Mouse (Mus musculus) kidney, adult 9 months (tissue): ENCODE measurements at regions not wholly inside any gene's neighbourhood (a gene's known extent, or its start where the extent isn't known, plus 50 kb on each side); places are given as distances from the start of the nearest gene placed in this dataset.
"Not testable (repeated sequence)": the region's sequence is repeated elsewhere in the genome, so short reads cannot be mapped to it uniquely, and the experiment has no call there.

ENCODE experiments used
- DNase-seq: peaks from one replicate; pipeline ENCODE4 v3.0.0; 2022

DNA sequence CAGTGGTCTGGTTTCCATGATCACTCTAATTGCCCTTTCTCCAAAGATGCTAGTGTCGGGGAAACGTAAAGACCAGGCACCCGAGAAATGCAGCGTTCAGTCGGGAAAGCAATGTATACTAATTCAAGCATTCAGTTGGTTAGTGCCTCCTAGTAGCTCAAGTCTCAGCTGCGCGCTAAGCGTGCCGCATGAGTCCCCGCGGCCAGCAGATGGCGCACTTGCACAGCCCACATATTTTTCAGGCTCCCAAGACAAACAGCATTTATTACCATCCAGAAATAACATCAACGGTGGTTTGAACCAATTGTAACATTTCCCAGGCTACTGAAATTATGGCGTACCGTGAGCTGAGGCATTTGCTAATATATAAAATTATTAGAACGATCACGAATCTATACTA lies 222.3 kb downstream of the Brms1l start:
- peak; percentile 69 for DNase-seq

DNA sequence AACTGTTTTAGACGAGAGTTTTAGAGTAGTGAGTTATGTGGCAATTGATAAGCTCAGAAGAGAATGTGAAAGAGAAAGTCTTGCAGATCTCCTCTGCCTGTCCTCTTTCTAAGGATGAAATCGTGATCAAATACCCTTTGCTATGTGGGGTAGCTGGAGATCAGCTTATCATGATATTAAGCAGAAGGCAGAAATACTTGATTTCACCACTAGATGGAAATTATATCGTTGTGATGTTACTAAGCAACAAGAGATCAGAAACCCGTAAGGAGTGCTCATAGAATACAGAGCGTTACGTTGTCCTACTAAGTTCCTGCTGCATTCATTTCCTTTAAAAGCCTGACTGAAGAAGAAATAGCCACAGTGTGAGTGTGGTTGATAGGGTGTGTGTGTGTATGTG lies 219.3 kb downstream of the Brms1l start:
- no peak for DNase-seq

DNA sequence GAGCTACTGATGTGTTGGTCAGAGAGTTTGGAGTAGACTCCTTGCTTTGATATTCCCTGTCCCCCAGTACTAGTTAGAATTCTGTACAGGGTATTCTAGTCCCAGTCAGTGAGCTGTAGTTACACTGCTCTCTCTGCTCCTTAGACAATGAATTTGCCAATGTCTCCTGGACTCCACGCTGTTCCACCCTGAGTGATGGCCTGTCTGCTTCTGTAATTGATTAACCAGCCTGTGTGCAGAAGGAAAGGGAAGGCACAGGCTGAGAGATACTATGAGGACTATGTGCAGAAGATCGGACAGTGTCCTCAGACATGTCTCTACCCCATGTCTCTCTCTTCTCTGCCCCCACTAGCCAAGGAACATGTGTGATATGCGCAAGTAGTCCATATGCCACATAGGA lies 209.9 kb downstream of the Brms1l start:
- DNase-seq = peak; percentile 21

DNA sequence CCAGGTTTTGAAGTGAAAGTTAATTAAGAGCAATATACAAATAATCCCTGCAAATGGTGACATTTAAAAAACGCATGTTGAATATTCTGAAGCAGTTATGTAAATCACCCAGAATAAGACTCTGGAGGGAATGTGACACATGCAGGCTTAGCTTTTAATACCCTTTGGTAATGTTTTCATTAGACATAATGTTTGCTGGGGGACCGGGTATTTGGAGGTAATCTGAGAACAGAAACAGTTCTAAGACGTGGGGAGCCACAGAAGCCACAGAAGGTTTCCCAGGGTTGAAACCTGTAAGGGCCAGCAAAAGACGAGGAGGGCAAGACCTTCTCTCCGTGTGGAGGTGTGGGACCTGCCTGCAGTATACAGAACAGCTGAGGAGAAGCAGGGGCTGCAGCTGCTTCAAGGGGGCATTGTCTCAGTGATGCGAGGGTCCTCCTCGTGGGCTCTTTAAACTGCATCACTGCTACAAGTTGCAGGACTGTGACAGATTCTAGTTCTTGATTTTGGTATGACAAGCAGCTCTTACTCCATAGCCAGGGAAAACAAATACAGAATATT lies 184.9 kb downstream of the Brms1l start:
- no peak for DNase-seq

DNA sequence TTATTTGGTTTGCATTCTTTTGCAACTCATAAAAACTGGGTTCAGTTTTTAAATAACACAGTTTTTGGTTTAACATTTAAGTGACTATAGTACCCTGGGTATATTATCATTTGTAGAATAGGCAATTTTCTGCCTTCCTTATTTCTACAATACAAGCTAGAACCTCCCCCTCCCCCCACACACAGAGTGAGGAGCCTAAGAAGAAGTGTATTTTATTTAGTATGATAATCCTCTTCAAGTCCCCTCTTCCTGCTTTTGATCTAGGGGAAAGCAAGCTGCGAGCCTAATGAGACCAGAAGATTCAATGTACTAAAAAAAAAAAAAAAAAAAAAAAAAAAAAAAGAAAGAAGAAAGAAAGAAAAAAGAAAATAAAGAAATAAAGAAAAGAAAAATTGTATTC lies 184.4 kb downstream of the Brms1l start:
- no peak for DNase-seq

- DNase-seq = no peak
These were observed 173.9 kb downstream of the Brms1l start for GRCm38 (mm10) chr12:56009976-56010375.

GRCm38 (mm10) chr12:56005846-56006245 lies 169.7 kb downstream of the Brms1l start:
- no peak for DNase-seq

DNA sequence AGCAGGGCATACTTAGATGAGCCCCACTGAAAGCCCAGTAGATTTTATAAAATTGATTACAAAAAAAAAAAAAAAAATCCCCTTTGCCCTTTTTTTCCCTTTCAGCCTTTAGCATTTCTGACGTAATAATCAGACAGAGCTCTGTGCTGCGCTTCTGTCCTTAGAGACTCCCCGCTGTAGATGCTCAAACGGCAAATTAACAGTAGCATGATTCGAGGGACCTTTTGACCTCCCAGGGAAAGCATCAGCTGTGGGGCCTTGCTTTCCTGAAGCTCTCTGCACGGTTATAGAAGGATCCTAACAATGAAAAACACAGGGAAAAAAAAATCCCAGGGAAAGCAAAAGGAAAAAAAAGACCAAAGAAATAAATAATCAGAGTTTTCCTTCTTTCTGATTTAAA lies 169.2 kb downstream of the Brms1l start:
- DNase-seq = no peak

GRCm38 (mm10) chr12:56004479-56004878 lies 168.4 kb downstream of the Brms1l start:
- no peak for DNase-seq

DNA sequence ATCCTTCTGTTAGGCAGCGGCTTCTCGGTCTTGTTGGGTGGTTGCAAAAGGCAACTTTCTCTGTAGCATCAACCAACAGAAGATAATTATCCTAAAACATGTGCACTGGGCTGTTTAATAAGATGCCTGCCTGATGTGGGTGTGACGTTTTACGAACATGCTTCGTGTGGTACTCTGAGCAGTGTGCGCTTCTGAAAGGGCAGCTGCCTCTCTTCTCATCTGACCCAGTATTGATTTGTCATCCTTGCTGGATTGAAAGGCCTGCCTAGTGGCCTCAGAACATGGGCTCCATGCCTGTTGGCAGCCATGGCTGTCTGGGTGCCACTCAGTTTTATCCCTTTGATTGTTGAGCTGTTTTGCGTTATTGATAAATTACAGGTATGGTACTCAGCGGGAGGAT lies 167.4 kb downstream of the Brms1l start:
- DNase-seq = no peak

DNA sequence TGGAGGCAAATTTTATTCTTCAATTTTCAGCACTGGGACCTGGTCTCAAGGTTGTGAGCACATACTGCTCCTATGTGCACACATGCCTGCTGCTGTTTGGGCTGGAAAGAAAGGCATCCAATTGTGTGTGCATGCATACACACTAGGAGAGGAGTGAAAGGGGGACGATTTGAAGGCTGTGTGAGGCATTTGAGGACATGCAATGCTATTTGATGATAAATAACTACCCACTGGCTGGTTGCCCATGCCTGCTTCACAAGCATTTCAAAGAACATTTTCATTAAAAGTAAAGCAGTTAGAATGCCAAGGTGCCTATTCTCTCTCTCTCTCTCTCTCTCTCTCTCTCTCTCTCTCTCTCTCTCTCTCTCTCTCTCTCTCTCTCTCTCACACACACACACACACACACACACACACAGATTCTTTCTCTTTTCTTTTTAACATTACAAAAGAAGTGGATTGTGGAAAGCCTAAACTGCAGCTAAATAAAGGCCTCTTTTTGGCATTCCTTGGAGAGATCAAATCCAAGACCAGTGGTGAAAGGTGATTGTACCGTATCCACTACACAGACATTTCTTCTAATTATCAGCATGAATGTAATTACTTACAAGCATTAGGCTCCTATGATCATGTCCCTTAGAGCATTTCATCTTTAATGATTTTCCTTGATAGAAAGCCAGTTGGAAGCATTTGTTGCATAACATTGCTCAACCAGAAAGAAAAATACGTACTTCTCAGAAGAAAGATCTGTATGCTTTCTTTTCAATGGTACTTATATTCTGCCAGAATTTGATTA lies 160.7 kb downstream of the Brms1l start:
- DNase-seq = no peak

- no peak for DNase-seq
These were observed 147.6 kb downstream of the Brms1l start for GRCm38 (mm10) chr12:55983565-55984351.

GRCm38 (mm10) chr12:55983128-55983527 lies 147.0 kb downstream of the Brms1l start:
- DNase-seq = no peak

DNA sequence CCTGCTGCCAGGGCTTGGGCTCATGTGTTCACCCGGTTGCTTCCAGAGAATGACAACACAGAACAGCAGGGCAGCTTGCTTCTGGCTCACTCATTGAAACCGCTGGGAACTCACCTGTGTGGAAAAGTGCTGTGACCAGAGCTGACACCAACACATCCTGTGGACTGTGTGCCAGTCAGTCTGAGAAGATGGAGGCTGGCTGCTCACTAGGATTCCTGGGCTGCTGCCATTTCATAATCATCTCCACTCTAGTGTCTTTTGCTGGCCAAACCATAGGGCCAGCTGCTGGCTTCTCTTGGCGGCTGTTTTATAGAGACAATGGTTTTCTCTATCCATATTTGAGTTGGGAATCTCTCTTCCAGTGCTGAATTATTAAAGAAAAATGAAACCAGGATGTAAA lies 138.1 kb downstream of the Brms1l start:
- no peak for DNase-seq

DNA sequence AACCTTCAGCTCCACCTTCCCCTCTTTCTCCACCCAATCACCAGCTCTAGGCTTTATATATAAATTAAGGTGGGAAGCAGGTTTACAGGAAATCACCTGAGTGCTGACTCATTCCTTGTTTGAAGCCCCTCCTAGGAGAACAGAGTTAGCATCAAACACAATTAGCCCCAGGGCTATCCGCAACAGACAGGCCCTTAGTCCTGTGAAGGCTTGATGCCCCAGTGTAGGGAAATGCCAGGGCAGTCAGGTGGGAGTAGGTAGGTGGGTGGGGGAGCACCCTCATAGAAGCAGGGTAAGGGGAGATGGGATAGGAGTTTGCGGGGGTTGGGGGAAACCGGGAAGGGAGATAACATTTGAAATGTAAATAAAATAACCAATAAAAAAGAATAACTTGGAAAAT lies 123.2 kb downstream of the Brms1l start:
- DNase-seq = not testable (repeated sequence)

- DNase-seq = no peak
These were observed 104.4 kb downstream of the Brms1l start for GRCm38 (mm10) chr12:55940566-55940965.

DNA sequence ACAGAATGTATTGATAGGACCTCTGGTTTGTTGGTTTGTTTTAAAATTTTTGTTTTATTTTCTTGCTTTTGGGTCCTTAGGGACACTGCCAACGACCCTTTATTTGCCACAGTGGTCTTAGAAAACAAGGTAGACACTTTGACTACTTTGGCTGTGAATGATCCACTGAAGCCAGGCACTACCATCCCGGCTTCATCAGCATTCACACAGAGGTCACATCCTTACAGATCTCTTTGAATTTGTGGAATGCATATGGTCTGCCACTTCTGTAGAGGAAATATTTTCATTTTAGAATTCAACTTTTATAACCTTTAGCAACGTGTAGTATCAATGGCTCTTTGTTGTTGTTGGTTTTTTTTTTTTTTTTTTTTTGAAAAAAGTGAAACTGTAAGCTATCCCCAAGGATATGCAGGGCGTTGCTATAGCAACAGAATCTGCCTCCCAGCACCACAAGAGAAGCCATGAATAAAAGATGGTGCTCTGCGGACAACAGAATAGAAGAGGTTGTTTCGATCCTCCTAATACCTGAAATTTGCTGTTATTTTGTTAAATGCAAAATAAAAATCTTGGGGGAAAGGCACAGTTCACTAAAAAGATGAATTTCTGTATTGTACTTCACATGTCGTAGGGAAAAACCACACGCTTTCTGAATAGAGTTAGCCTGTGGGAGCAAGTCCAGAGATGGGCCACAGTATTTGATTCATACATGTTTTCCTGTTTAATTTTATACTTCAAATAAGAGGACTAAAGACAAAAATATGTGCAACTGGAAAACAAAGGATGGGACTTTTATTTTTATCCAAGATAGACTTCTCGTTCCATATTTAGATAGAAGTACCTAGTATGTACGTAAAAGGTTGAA lies 103.4 kb downstream of the Brms1l start:
- no peak for DNase-seq

DNA sequence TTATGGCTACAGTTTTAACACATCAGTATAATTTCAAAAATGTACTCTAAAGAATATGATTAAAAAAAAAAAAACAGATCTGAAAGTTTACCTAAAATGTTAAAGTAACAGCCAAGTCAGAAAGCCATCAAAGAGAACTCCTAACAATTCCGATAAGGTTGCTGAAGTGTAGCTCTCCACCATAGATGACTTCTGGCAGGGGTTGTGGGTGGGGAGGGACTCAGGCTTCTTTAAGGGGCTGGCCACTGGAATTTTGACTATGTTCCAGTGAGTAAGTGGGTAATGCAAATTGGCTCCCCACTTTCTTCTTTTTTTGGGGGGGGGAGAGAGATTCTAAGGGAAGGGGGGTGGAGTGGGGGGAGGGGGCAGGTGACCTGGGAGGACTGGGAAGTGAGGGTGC lies 98.0 kb downstream of the Brms1l start:
- no peak for DNase-seq

- DNase-seq = no peak
These were observed 97.3 kb downstream of the Brms1l start for GRCm38 (mm10) chr12:55933417-55933816.

GRCm38 (mm10) chr12:55930468-55930867 lies 94.3 kb downstream of the Brms1l start:
- no peak for DNase-seq

DNA sequence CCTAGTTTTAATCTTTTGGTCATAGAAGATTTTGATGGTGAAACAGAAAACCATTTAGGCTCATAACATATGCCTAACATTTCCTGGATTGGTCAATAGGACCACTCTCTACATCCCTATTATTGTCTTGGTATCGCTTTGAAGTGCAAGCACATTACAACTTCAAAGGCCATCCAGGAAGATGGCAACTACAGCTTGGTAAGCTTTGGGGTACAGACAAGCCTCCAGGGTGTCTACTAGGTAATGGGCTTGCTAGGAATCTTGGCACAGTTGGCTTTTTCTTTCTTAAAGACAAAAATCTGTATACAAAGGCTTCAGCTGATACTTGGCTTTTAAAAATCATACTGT lies 90.8 kb downstream of the Brms1l start:
- no peak for DNase-seq

GRCm38 (mm10) chr12:55926276-55926973 lies 90.3 kb downstream of the Brms1l start:
- DNase-seq = no peak
